Mouse (Mus musculus) neural tube, embryonic 11.5 days (tissue): ENCODE results near the gene Adam4. TPM values are rescaled to one million over a fixed set of nuclear protein-coding genes. Genes with fewer than 3 reads are reported as not detected.
"Not testable (repeated sequence)": the region's sequence is repeated elsewhere in the genome, so short reads cannot be mapped to it uniquely, and the experiment has no call there.

Experiments
- ATAC-seq: fragments of 200-750 bp; cut with Nextera tagmentation; 2 replicates; pipeline ENCODE4 v1.8.0; 2017; ENCODE audit warnings: moderate number of reproducible peaks, mild to moderate bottlenecking, moderate TSS enrichment, moderate library complexity; ENCODE audit not compliant: insufficient read depth, low FRiP score, low TSS enrichment
- DNase-seq: peaks from one replicate; pipeline ENCODE4 v3.0.0-alpha.2; 2015; ENCODE audit warnings: low spot score
- H3K27ac ChIP-seq: fragments of 300-500 bp; sonication (generic); 2 replicates; pipeline ENCODE4 v1.5.1; 2014; ENCODE audit warnings: low read depth, mild to moderate bottlenecking, low read length
- H3K27me3 ChIP-seq: fragments of 300-500 bp; sonication (generic); 2 replicates; pipeline ENCODE4 v1.6.1; 2014; ENCODE audit warnings: mild to moderate bottlenecking, low read length, mixed read lengths; ENCODE audit not compliant: control insufficient read depth, insufficient read depth
- H3K36me3 ChIP-seq: fragments of 300-500 bp; sonication (generic); 2 replicates; pipeline ENCODE4 v1.6.1; 2014; ENCODE audit warnings: mild to moderate bottlenecking, low read length, moderate library complexity, mixed read lengths; ENCODE audit not compliant: control insufficient read depth, insufficient read depth
- H3K4me1 ChIP-seq: fragments of 300-500 bp; sonication (generic); 2 replicates; pipeline ENCODE4 v1.6.1; 2014; ENCODE audit warnings: low read length, mixed read lengths; ENCODE audit not compliant: control insufficient read depth, insufficient read depth
- H3K4me2 ChIP-seq: fragments of 300-500 bp; sonication (generic); 2 replicates; pipeline ENCODE4 v1.6.1; 2014; ENCODE audit warnings: low read depth, mild to moderate bottlenecking, moderate library complexity
- H3K4me3 ChIP-seq: fragments of 300-500 bp; sonication (generic); 2 replicates; pipeline ENCODE4 v1.5.1; 2014; ENCODE audit warnings: low read depth, low read length
- H3K9ac ChIP-seq: fragments of 300-500 bp; sonication (generic); 2 replicates; pipeline ENCODE4 v1.6.1; 2014; ENCODE audit warnings: mild to moderate bottlenecking, low read length
- H3K9me3 ChIP-seq: fragments of 300-500 bp; sonication (generic); 2 replicates; pipeline ENCODE4 v1.6.1; 2016; ENCODE audit warnings: low read length; ENCODE audit not compliant: control insufficient read depth
- WGBS: fragments of 180-500 bp; shearing (Covaris S2); extraction: QIAGEN DNeasy Blood & Tissue Kit; methylation state at CpG from one replicate; pipeline ENCODE4 v1.1.7; 2014; 5-methylcytosine and 5-hydroxymethylcytosine counted together
- polyA plus RNA-seq: library from polyadenylated mRNA; unstranded; fragments of >200 nt; fragmentation: Nextera tagmentation; extraction: Ambion mirVana; gene quantifications from 2 replicates; pipeline ENCODE4 v1.2.1, GENCODE M21; 2014

The Adam4 gene
- 0.32 and 0.45 TPM in 2 replicates for polyA plus RNA-seq

- DNase-seq (no peak), ATAC-seq (no peak)
- H3K4me1 ChIP-seq: no peaks in the 10 kb centered on the region
- H3K36me3 ChIP-seq: no peaks in the 10 kb centered on the region
- no peak within 1 kb of the TSS for H3K4me3 ChIP-seq
- no peaks in the 10 kb centered on the region for H3K9me3 ChIP-seq
- 89% methylated on average over 1 of the region's 1 CpGs for WGBS
- H3K27ac ChIP-seq: no peak within 1 kb of the TSS
- no peak within 1 kb of the TSS for H3K9ac ChIP-seq
- H3K27me3 ChIP-seq: no peaks in the 10 kb centered on the region
- no peak within 1 kb of the TSS for H3K4me2 ChIP-seq
Observed at GRCm38 (mm10) chr12:81421846-81422245, at the start of gene Adam4. TSS of gene Adam4 (minus strand) at chr12:81421946.

- H3K9me3 ChIP-seq, H3K4me3 ChIP-seq, ATAC-seq, H3K27ac ChIP-seq, H3K36me3 ChIP-seq, DNase-seq, H3K4me1 ChIP-seq, H3K9ac ChIP-seq, H3K4me2 ChIP-seq, H3K27me3 ChIP-seq: not testable (repeated sequence)
- 94% methylated on average over 7 of the region's 7 CpGs for WGBS
Observed at GRCm38 (mm10) chr12:81459051-81459450, 37.3 kb upstream of the Adam4 start.

- not testable (repeated sequence) for H3K4me1 ChIP-seq, H3K36me3 ChIP-seq, H3K27ac ChIP-seq, H3K4me3 ChIP-seq, H3K9ac ChIP-seq, H3K27me3 ChIP-seq, H3K4me2 ChIP-seq, DNase-seq, ATAC-seq, H3K9me3 ChIP-seq
- 94% methylated on average over 9 of the region's 9 CpGs for WGBS
Observed at GRCm38 (mm10) chr12:81438985-81439384, 17.2 kb upstream of the Adam4 start.

DNA sequence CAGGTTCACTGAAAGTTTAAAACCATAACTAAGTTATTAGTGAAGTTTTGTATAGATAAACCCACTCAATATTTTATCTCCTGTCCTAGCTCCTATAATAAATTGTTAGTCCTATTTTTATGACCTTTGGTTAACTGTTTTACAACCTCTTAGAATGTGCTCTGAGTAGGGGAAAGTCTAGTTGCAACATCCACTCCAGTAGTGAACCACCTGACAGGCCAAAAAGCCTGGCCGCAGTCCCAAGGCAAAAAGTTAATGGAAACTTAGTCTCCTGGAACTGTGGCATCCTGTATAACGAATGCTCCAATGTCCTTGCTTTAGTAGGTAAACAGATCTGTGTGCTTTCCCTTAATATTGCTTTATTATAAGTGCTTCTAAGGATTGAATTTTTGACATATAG is 13.0 kb upstream of the Adam4 start:
- H3K4me1 ChIP-seq, H3K4me2 ChIP-seq, DNase-seq, H3K27me3 ChIP-seq, H3K9me3 ChIP-seq, ATAC-seq, H3K27ac ChIP-seq, H3K4me3 ChIP-seq, H3K36me3 ChIP-seq, H3K9ac ChIP-seq: not testable (repeated sequence)
- 95% methylated on average over 2 of the region's 2 CpGs for WGBS

DNA sequence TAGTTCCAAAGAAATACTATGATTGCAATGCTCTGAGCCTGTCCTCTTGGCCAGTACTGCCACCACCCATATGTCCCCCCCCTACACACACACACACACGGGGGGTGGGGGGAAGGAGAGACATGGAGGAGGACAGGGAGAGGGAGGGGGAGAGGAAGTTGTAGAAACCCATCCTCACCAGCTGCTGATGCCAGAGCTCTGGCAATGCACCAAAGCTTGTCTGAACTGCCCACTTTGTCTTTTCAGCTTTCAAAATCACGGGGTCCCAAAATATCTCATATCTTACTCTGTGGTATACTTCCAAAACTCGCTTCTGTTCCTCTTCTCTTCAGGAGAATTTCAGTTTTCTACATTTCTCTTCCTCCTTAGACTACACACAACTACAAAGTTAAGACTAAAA is 8.5 kb downstream of the Adam4 start:
- H3K4me2 ChIP-seq: no peak overlapping the region
- H3K9ac ChIP-seq: no peak overlapping the region
- H3K27ac ChIP-seq: no peak overlapping the region
- no peaks in the 10 kb centered on the region for H3K4me1 ChIP-seq
- WGBS: 78% methylated on average over 3 of the region's 3 CpGs
- no peaks in the 10 kb centered on the region for H3K9me3 ChIP-seq
- DNase-seq (no peak), ATAC-seq (no peak)
- no peaks in the 10 kb centered on the region for H3K36me3 ChIP-seq
- H3K27me3 ChIP-seq: no peaks in the 10 kb centered on the region
- no peak overlapping the region for H3K4me3 ChIP-seq

DNA sequence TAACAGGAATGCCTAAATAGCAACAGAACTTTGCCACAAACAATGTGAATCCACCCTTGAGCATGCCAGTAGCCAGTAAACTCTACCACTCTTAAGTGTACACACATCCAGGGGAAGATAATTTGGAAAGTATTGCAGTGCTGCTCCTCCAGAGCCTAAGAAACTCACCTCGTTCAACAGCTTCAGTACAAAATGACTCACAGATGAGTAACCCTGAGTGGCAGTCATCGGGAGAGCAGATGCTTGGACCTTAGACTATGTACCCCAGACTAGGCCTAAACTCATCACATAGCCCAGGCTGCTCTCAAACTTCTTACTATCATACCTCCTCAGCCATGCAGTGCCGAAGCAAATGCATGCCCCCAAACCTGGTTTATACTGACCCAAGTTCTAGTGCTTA is 12.8 kb downstream of the Adam4 start:
- no peaks in the 10 kb centered on the region for H3K9me3 ChIP-seq
- DNase-seq: no peak
- no peaks in the 10 kb centered on the region for H3K27me3 ChIP-seq
- no peak overlapping the region for H3K4me3 ChIP-seq
- no peak for ATAC-seq
- no peaks in the 10 kb centered on the region for H3K36me3 ChIP-seq
- H3K27ac ChIP-seq: no peak overlapping the region
- no peaks in the 10 kb centered on the region for H3K4me1 ChIP-seq
- WGBS: 82% methylated on average over 3 of the region's 3 CpGs
- no peak overlapping the region for H3K9ac ChIP-seq
- no peak overlapping the region for H3K4me2 ChIP-seq

- no peaks in the 10 kb centered on the region for H3K9me3 ChIP-seq
- H3K27ac ChIP-seq: no peak overlapping the region
- no peak overlapping the region for H3K4me2 ChIP-seq
- no peaks in the 10 kb centered on the region for H3K4me1 ChIP-seq
- no peaks in the 10 kb centered on the region for H3K36me3 ChIP-seq
- no peaks in the 10 kb centered on the region for H3K27me3 ChIP-seq
- H3K4me3 ChIP-seq: no peak overlapping the region
- H3K9ac ChIP-seq: no peak overlapping the region
- DNase-seq: peak; percentile 66
- no peak for ATAC-seq
- WGBS: 13% methylated on average over 1 of the region's 1 CpGs
Observed at GRCm38 (mm10) chr12:81402187-81402586, 19.6 kb downstream of the Adam4 start.

- H3K36me3 ChIP-seq, H3K9me3 ChIP-seq, H3K9ac ChIP-seq, H3K4me3 ChIP-seq, DNase-seq, H3K27ac ChIP-seq, H3K4me1 ChIP-seq, H3K27me3 ChIP-seq, H3K4me2 ChIP-seq, ATAC-seq: not testable (repeated sequence)
- WGBS: 82% methylated on average over 1 of the region's 1 CpGs
Observed at GRCm38 (mm10) chr12:81379364-81379763, 42.4 kb downstream of the Adam4 start, which contains the start of gene Gm4787. TSS of gene Gm4787 (minus strand) at chr12:81379464.
